Mouse (Mus musculus): Measurements from ENCODE around the gene Abhd17c. TPM values are rescaled to one million over a fixed set of nuclear protein-coding genes. Genes with fewer than 3 reads are reported as not detected.
"Not testable (repeated sequence)": the region's sequence is repeated elsewhere in the genome, so short reads cannot be mapped to it uniquely, and the experiment has no call there.

The Abhd17c gene
- polyA plus RNA-seq, 1 experiment: 19.4 TPM

GRCm38 (mm10) chr7:84131736-84132135 lies 20.0 kb downstream of the Abhd17c start:
- peaks cover 2% of the 10 kb centered on the region; the same call in 1 of the 2 replicates for H3K4me1 ChIP-seq (ENCODE audit: control insufficient read depth, insufficient read depth, low read length)
- no peak overlapping the region for H3K4me3 ChIP-seq (ENCODE audit: control insufficient read depth, low read depth, low read length)
- no peak for TF ChIP-seq CTCF (IDR thresholded peaks at IDR 0.05; ENCODE audit: control insufficient read depth, insufficient read depth, insufficient replicate concordance, low read depth, low read length)
- no peak for TF ChIP-seq POLR2A (IDR thresholded peaks at IDR 0.05; ENCODE audit: control insufficient read depth, low read depth, low read length)
- H3K27ac ChIP-seq (ENCODE audit: control insufficient read depth, insufficient read depth, low read depth, low read length): no peak overlapping the region
- no peaks in the 10 kb centered on the region for H3K27me3 ChIP-seq (ENCODE audit: control insufficient read depth, insufficient read depth, low read length)
- no peaks in the 10 kb centered on the region for H3K36me3 ChIP-seq (ENCODE audit: control insufficient read depth, insufficient read depth, low read length)

GRCm38 (mm10) chr7:84128661-84129060 lies 23.0 kb downstream of the Abhd17c start:
- Histone ChIP-seq H3K36me3 (ENCODE audit: control insufficient read depth, insufficient read depth, low read length) (no peaks in the 10 kb centered on the region), H3K4me1 (ENCODE audit: control insufficient read depth, insufficient read depth, low read length) (no peaks in the 10 kb centered on the region), H3K27me3 (ENCODE audit: control insufficient read depth, insufficient read depth, low read length) (no peaks in the 10 kb centered on the region), H3K4me3 (ENCODE audit: control insufficient read depth, low read depth, low read length) (no peak overlapping the region), H3K27ac (ENCODE audit: control insufficient read depth, insufficient read depth, low read depth, low read length) (no peak overlapping the region)
- TF ChIP-seq POLR2A (IDR thresholded peaks at IDR 0.05; ENCODE audit: control insufficient read depth, low read depth, low read length) (no peak), CTCF (IDR thresholded peaks at IDR 0.05; ENCODE audit: control insufficient read depth, insufficient read depth, insufficient replicate concordance, low read depth, low read length) (no peak)

DNA sequence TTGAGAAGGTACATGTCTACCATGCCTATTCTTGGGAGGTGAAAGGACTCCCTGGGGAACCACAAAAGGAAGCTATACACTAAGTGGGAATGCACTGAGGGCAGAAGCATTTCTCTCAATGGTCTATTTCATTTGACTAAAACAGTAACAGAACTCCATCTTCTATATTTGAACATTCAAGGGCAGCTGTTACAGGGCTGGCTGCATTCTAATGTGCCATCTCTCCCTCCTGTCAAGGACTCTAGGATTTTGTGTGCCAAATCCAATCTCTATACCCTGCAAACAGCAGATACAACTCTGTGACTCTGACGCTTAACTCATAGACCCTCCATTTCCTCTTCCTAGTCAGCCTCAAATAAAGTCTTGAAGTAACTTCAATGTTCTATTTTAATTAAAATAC lies 26.0 kb downstream of the Abhd17c start:
- H3K36me3 ChIP-seq (ENCODE audit: control insufficient read depth, insufficient read depth, low read length): no peaks in the 10 kb centered on the region
- no peak for TF ChIP-seq CTCF (IDR thresholded peaks at IDR 0.05; ENCODE audit: control insufficient read depth, insufficient read depth, insufficient replicate concordance, low read depth, low read length)
- TF ChIP-seq POLR2A (IDR thresholded peaks at IDR 0.05; ENCODE audit: control insufficient read depth, low read depth, low read length): no peak
- H3K27ac ChIP-seq (ENCODE audit: control insufficient read depth, insufficient read depth, low read depth, low read length): no peak overlapping the region
- no peak overlapping the region for H3K4me3 ChIP-seq (ENCODE audit: control insufficient read depth, low read depth, low read length)
- no peaks in the 10 kb centered on the region for H3K27me3 ChIP-seq (ENCODE audit: control insufficient read depth, insufficient read depth, low read length)
- no peaks in the 10 kb centered on the region for H3K4me1 ChIP-seq (ENCODE audit: control insufficient read depth, insufficient read depth, low read length)

DNA sequence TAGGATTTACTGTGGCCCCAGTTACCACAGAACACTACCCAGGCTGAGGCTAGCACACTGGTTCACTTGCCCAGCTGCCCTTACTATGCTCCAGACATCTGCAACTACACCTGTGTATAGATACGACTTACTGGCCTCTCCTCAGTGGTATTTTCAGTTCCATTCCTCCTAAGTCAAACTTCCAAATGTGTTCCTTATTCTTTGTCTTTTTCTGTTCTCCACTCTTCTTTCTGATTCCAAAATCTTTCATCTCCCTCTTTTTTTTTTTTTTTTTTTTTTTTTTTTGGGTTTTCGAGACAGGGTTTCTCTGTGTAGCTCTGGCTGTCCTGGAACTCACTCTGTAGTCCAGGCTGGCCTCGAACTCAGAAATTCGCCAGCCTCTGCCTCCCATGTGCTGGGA lies 28.0 kb downstream of the Abhd17c start:
- not testable (repeated sequence) for H3K4me1 ChIP-seq (ENCODE audit: control insufficient read depth, insufficient read depth, low read length); H3K36me3 ChIP-seq (ENCODE audit: control insufficient read depth, insufficient read depth, low read length); H3K27ac ChIP-seq (ENCODE audit: control insufficient read depth, insufficient read depth, low read depth, low read length); H3K27me3 ChIP-seq (ENCODE audit: control insufficient read depth, insufficient read depth, low read length); H3K4me3 ChIP-seq (ENCODE audit: control insufficient read depth, low read depth, low read length)

DNA sequence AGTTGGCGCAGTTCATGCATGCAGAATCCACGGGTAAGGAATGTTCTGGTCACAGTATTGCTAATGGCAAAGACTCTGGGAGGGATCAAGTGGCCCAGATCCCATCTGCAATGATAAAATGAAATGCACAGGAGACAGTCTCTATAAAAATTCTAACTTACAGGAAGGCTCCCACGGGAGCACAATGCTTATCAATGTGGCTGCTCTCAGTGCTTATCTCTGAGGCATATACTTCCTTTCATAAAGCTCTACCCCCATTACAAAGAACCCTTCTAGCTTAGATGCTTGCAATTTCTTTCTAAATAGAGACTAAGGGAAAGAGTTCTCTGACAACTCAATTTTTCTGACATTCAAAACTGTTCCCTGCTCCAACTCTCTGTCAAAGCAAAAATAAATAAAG lies 29.9 kb downstream of the Abhd17c start:
- Histone ChIP-seq H3K4me1 (ENCODE audit: control insufficient read depth, insufficient read depth, low read length) (no peaks in the 10 kb centered on the region; the same call in 1 of the 2 replicates), H3K36me3 (ENCODE audit: control insufficient read depth, insufficient read depth, low read length) (no peaks in the 10 kb centered on the region), H3K27me3 (ENCODE audit: control insufficient read depth, insufficient read depth, low read length) (no peaks in the 10 kb centered on the region), H3K27ac (ENCODE audit: control insufficient read depth, insufficient read depth, low read depth, low read length) (no peak overlapping the region), H3K4me3 (ENCODE audit: control insufficient read depth, low read depth, low read length) (no peak overlapping the region)
- TF ChIP-seq POLR2A (IDR thresholded peaks at IDR 0.05; ENCODE audit: control insufficient read depth, low read depth, low read length): no peak
- TF ChIP-seq CTCF (IDR thresholded peaks at IDR 0.05; ENCODE audit: control insufficient read depth, insufficient read depth, insufficient replicate concordance, low read depth, low read length): no peak

GRCm38 (mm10) chr7:84120142-84120760 lies 31.4 kb downstream of the Abhd17c start:
- no peak overlapping the region for H3K27ac ChIP-seq (ENCODE audit: control insufficient read depth, insufficient read depth, low read depth, low read length)
- H3K4me3 ChIP-seq (ENCODE audit: control insufficient read depth, low read depth, low read length): no peak overlapping the region
- no peaks in the 10 kb centered on the region for H3K36me3 ChIP-seq (ENCODE audit: control insufficient read depth, insufficient read depth, low read length)
- no peaks in the 10 kb centered on the region for H3K27me3 ChIP-seq (ENCODE audit: control insufficient read depth, insufficient read depth, low read length)
- TF ChIP-seq CTCF (IDR thresholded peaks at IDR 0.05; ENCODE audit: control insufficient read depth, insufficient read depth, insufficient replicate concordance, low read depth, low read length) (no peak), POLR2A (IDR thresholded peaks at IDR 0.05; ENCODE audit: control insufficient read depth, low read depth, low read length) (no peak)
- H3K4me1 ChIP-seq (ENCODE audit: control insufficient read depth, insufficient read depth, low read length): no peaks in the 10 kb centered on the region; the same call in 1 of the 2 replicates

GRCm38 (mm10) chr7:84119216-84120105 lies 32.2 kb downstream of the Abhd17c start:
- H3K36me3 ChIP-seq (ENCODE audit: control insufficient read depth, insufficient read depth, low read length): no peaks in the 10 kb centered on the region
- H3K4me3 ChIP-seq (ENCODE audit: control insufficient read depth, low read depth, low read length): no peak overlapping the region
- TF ChIP-seq CTCF (IDR thresholded peaks at IDR 0.05; ENCODE audit: control insufficient read depth, insufficient read depth, insufficient replicate concordance, low read depth, low read length) (no peak), POLR2A (IDR thresholded peaks at IDR 0.05; ENCODE audit: control insufficient read depth, low read depth, low read length) (no peak)
- no peaks in the 10 kb centered on the region for H3K27me3 ChIP-seq (ENCODE audit: control insufficient read depth, insufficient read depth, low read length)
- H3K27ac ChIP-seq (ENCODE audit: control insufficient read depth, insufficient read depth, low read depth, low read length): no peak overlapping the region
- H3K4me1 ChIP-seq (ENCODE audit: control insufficient read depth, insufficient read depth, low read length): no peaks in the 10 kb centered on the region; the same call in 1 of the 2 replicates
